Mouse (Mus musculus) brain, embryonic 14.5 days (tissue): ENCODE results near the gene Nfia. TPM values are rescaled to one million over a fixed set of nuclear protein-coding genes. Genes with fewer than 3 reads are reported as not detected.

Experiments
- DNase-seq: peaks from one replicate; pipeline ENCODE4 v3.0.0-alpha.2; 2011; ENCODE audit warnings: low read depth
- CTCF ChIP-seq: fragments of 200-500 bp; IDR thresholded peaks from 2 replicates; pipeline ENCODE4 v1.5.1; 2012; ENCODE audit warnings: inconsistent platforms, mild to moderate bottlenecking, moderate library complexity, borderline replicate concordance; ENCODE audit not compliant: insufficient read depth, insufficient read length; ENCODE audit errors: extremely low read depth
- POLR2A ChIP-seq: fragments of 200-500 bp; IDR thresholded peaks from 2 replicates; pipeline ENCODE4 v1.6.1; 2012; ENCODE audit warnings: mild to moderate bottlenecking, inconsistent platforms, borderline replicate concordance; ENCODE audit not compliant: poor library complexity, insufficient read depth, insufficient read length, severe bottlenecking; ENCODE audit errors: extremely low read depth
- polyA plus RNA-seq: library from polyadenylated mRNA; depleted of rRNA; stranded (reverse); fragments of >200 nt; gene quantifications from 2 replicates; pipeline ENCODE4 v1.2.3, GENCODE M21; 2012

Nfia gene
- polyA plus RNA-seq, 1 experiment: 56.0 TPM

- TF ChIP-seq POLR2A (no peak), CTCF (no peak)
- DNase-seq: peak; percentile 69
These were observed 20.9 kb upstream of the Nfia start for GRCm38 (mm10) chr4:97751483-97752251.

- TF ChIP-seq CTCF (no peak), POLR2A (no peak)
- no peak for DNase-seq
These were observed 20.1 kb upstream of the Nfia start for GRCm38 (mm10) chr4:97752276-97753010.

- DNase-seq: no peak
- TF ChIP-seq POLR2A (no peak), CTCF (no peak)
These were observed 19.0 kb upstream of the Nfia start for GRCm38 (mm10) chr4:97753521-97753920.

GRCm38 (mm10) chr4:97754241-97754640 lies 18.3 kb upstream of the Nfia start:
- TF ChIP-seq POLR2A (no peak), CTCF (no peak)
- no peak for DNase-seq

GRCm38 (mm10) chr4:97757207-97757977 lies 15.1 kb upstream of the Nfia start:
- TF ChIP-seq POLR2A (0 out of 2 replicates have a peak, but pooled peaks have one; percentile 31), CTCF (no peak)
- peak; percentile 87 for DNase-seq

- peak; percentile 91 for DNase-seq
These were observed 14.5 kb upstream of the Nfia start for GRCm38 (mm10) chr4:97757978-97758461.

GRCm38 (mm10) chr4:97758661-97759060 lies 13.9 kb upstream of the Nfia start:
- TF ChIP-seq CTCF: no peak
- no peak for TF ChIP-seq POLR2A
- DNase-seq: peak; percentile 49

More at GRCm38 (mm10) chr4:97757978-97758461, 14.5 kb upstream of the Nfia start:
- TF ChIP-seq POLR2A: no peak
- peak; percentile 35; the same call in 1 of the 2 replicates for TF ChIP-seq CTCF

- no peak for DNase-seq
- no peak for TF ChIP-seq CTCF
- TF ChIP-seq POLR2A: no peak
These were observed 7.9 kb upstream of the Nfia start for GRCm38 (mm10) chr4:97764616-97765015.

- peak; percentile 43 for DNase-seq
- no peak for TF ChIP-seq CTCF
- TF ChIP-seq POLR2A: no peak
These were observed 7.1 kb upstream of the Nfia start for GRCm38 (mm10) chr4:97765341-97766020.

- no peak for DNase-seq
- no peak for TF ChIP-seq POLR2A
- TF ChIP-seq CTCF: no peak
These were observed 6.4 kb upstream of the Nfia start for GRCm38 (mm10) chr4:97766100-97766499.
